Mouse (Mus musculus): ENCODE measurements around the gene Msmo1. TPM values are rescaled to one million over a fixed set of nuclear protein-coding genes. Genes with fewer than 3 reads are reported as not detected.

The Msmo1 gene
- polyA plus RNA-seq, 1 experiment = 7.4 TPM

DNA sequence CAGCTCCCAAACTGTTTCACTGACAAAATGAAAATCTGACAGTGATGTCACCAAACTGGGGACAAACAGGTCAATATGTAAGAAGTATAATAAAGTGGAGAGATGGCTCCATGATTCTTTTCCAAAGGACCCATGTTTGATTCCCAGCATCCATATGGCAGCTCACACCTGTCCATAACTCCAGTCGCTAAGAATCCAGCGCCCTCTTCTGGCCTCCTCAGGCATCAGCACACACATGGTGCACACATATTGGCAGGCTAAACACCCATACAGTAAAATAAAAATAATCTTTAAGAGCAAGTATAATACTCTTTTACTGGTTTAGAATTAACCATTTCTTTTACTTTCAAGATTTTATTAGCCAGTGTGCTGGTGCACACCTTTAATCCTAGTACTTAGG is 57.2 kb downstream of the Msmo1 start:
- TF ChIP-seq GATA1 (IDR thresholded peaks at IDR 0.05; ENCODE audit: low read length) = no peak

DNA sequence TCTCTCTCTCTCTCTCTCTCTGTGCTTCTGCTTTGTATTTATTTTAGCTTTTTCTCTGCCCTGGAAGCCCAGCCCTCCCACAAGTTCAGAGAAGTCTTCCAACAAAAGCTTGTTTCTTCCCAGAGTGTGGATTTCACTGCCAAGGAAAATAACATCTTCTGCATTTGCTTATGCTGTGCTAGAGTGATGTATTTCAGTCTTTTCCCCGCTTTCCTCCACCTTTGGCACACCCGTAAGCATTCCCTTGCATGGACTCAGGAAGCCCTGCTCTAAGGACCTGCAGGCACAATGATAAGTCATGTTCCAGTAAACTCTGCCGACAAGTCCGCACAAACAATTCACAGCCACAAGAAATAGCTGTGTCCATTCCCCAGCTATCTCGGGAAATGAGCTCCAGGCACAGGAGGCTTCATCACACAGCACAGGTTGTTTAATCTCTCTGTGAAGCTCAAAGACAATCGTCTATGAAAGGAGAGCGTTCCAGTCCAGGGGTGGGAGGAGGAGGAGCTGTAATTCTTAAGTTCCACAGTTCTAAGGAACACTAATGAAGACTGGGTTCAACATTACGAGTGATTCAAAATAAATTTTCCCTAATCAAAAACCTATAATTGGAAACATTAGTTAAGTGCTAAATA is 58.5 kb downstream of the Msmo1 start:
- TF ChIP-seq GATA1 (IDR thresholded peaks at IDR 0.05; ENCODE audit: low read length) = no peak

DNA sequence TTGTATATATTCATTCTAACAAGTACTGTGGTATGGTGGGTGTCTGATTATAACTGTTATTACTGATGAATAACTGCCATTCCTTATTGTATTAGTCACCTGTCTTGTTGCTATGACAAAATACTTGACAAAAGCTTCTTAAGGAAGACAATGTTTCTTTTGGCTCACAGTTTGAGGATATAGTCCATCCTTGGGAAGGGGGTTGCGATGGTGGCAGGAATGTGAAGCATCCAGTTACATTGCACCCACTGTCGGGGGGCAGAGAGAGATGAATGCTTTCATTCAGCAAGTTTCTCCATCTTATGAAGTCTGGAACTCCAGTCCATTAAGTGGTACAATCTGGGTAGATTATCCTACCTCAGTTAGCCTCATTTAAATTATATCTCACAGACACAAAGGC is 60.7 kb downstream of the Msmo1 start:
- TF ChIP-seq GATA1 (IDR thresholded peaks at IDR 0.05; ENCODE audit: low read length) = no peak

DNA sequence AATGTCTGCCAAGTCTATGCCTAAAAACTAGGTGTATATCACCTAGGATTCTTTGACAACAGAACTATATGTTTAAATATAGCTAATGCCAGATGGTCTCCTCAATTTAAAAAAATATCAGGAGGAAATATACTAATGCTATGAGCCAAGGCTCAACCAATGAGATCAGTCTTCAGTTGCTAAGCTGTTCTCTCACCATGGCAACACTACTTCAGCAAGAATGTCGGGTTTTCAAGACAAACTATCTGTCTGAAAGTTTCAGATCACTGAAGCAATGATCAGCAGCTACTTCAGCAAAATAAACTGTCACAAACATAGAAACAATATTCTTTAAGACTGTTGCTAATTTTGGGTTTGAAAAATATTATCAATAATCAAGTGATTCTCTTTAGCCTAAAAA is 61.7 kb downstream of the Msmo1 start:
- TF ChIP-seq GATA1 (IDR thresholded peaks at IDR 0.05; ENCODE audit: low read length) = no peak

Other genes with a start within 250 kb of the Msmo1 start
- gene Cpe, start 40.7 kb downstream of the Msmo1 start, polyA plus RNA-seq (2012) = not detected in 2 replicates
- gene Klhl2, start 116.2 kb upstream of the Msmo1 start, polyA plus RNA-seq (2012) = 5.1 and 5.7 TPM in 2 replicates
- 52.4 and 83.3 TPM in 2 replicates for gene Tmem192, start 213.4 kb upstream of the Msmo1 start, polyA plus RNA-seq (2012)